Mouse (Mus musculus) embryo, embryonic 11.5 days (tissue): Measurements from ENCODE around the gene Snx20.

Experiments used
- DNase-seq: peaks from one replicate; pipeline ENCODE4 v3.0.0-alpha.2; 2012; ENCODE audit warnings: low read depth, low spot score

Gene Snx20

GRCm38 (mm10) chr8:88604065-88605038 lies 31.6 kb downstream of the Snx20 start:
- DNase-seq, result peak; percentile 84

DNA sequence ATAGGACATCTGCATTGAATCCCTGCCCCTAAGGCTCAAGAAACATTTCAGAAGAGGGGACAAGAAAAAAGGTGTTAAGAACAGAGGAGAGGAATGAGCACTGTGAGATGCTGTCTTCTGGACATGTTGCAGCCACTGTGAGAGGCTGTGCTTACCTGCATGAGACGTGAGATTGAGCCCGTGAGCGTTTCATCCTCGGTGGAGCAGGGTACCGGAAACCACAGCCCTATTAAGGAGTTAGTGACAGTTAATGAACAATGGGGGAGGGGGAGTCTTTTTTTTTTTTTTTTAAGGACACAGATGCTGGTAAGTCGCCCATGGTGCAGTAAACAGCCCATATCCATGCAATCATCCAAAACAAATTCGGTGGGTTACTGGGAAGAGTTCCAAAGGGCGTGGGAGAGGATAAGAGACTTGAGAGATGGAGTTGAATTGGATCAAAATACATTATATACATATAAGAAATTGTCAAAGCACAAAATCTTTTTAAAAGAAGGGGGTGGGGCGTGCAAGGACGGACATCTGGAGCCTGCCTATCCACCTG lies 32.4 kb downstream of the Snx20 start:
- peak; percentile 24 for DNase-seq

DNA sequence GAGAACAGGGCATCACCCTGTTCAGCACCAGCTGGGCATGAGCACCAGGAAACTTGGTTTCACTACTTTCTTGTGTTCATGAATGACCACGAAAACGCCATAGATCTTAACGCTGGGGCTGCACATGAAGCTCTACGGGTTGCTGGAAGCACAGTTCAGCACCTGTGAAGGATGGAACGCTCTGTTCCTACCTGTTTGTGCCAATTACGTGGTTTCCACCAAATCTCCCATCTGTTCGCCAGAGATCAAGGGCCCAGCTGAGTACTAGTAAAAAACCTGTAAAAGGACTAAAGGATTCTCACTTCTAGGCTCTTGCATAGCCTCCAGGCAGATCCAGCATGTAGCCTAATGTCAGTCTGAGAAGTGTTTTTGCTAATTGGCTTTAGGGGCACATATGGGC lies 36.4 kb downstream of the Snx20 start:
- DNase-seq, result no peak

DNA sequence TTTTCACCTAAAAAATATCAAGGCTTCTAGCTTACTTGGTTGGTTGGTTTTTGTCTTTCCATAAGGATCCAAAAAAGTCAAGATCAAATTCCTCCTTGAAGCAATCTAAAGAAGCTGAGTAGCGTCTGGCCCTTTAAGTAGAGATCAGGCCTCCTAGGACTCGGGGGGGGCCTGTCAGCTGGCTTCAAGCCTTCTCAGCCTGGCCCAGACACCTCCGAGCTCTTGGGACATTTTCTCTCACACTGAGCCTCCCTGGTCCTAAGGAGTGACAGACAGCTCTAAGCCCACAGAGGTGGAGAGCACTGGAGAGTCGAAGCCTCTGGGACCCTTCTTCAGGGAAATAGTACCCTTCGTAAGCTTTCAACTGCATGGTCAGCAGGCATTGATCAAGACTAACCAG lies 37.4 kb downstream of the Snx20 start:
- DNase-seq, result no peak

DNA sequence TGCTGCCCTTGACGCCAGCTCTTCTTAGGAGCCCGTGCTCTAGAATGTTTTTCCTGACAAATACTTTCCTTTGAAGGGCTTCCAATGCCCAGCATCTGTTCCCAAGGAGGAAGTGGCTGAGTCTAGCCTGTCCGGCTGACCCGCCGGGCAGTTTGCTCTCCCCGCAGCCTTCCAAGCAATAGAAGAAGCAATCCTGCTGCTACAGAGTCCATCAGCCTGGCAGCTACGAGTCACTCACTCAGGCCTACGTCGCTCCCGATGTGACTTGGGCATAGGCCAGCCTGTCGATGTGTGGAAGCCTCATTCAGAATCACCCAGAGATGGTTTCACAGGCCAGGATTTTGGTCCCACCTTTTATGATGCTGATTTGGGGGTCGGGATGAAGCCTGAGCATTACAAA lies 39.9 kb downstream of the Snx20 start:
- no peak for DNase-seq

- no peak for DNase-seq
Measured at GRCm38 (mm10) chr8:88593947-88594346, 42.0 kb downstream of the Snx20 start.

GRCm38 (mm10) chr8:88590226-88590625 lies 45.7 kb downstream of the Snx20 start:
- no peak for DNase-seq

- DNase-seq, result no peak
Measured at GRCm38 (mm10) chr8:88588205-88588889, 47.6 kb downstream of the Snx20 start.

- no peak for DNase-seq
Measured at GRCm38 (mm10) chr8:88583863-88584262, 52.1 kb downstream of the Snx20 start.

DNA sequence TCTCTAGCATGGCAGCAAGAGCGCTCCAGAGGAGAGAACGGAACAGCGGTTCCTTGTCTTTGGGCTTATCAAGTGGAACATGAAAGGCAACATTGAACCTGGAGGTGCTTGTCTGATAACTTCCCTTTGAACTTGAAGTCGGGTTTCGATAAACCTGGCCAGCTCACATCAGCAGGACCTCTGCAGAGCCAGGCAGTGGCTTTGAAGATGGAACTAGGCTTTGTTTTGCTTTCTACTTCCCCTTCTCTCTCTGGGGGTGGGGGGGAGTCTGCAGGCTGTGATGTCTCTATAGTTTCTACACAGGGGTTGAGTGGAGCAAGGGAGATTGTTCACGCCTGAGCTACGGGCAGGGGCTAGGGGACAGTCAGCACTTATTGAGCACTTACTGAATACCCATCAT lies 55.1 kb downstream of the Snx20 start:
- no peak for DNase-seq

DNA sequence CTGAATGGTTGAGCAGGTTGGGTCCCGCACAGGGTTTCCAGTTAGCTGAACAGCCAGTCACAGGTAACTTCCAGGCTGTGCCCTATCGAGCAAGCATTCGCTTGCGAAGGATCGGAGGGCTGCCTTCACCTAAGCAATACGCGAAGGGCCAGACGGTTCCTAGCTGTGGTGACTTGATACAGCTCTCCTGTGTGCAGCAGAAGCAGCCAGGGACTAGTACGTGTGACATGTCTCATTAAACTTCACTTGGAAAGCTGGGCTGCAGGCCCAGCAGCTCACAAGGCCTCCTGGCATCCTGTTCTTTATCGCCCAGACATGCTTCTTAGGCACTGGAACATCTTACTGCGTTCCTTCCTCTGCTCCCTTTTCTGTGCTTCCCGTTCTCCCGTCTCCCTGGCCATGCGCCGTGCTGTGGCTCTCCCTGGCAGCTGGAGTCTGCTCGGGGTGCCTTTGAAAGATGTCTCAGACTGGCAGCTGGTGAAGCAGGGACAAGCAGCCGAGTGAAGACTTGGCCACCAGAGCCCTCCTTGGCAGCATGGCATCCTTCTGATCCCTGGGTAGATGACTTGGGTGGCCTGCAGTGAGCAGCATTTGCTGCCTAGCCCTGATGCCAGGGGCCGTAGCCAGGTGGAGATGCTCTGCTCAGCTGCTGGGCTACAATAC lies 56.1 kb downstream of the Snx20 start:
- no peak for DNase-seq

GRCm38 (mm10) chr8:88579246-88579645 lies 56.7 kb downstream of the Snx20 start:
- no peak for DNase-seq

GRCm38 (mm10) chr8:88578413-88579175 lies 57.3 kb downstream of the Snx20 start:
- no peak for DNase-seq

DNA sequence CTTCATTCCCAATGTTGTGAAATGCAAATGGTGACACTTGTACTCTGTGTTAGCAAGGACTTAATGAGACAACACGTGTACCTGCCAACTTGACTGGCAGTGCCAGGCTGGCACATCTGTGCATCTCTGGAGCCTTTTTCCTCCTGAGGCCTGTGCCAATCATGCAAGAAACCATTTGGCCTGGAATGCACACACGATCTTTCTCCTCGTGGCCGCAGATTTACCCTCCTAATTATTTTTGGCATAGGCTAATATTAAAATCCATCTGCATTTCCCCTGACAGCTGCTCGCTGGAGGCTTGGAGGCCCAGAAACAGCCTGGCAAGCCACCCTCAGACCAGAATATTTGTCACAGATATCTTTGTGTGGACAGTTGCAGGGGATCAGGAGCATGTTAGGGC lies 58.3 kb downstream of the Snx20 start:
- no peak for DNase-seq
